Mouse (Mus musculus) neural tube, embryonic 11.5 days (tissue): Measurements from ENCODE around the gene Zfp1. TPM values are rescaled to one million over a fixed set of nuclear protein-coding genes. Genes with fewer than 3 reads are reported as not detected.

ENCODE experiments used
- ATAC-seq: fragments of 200-750 bp; cut with Nextera tagmentation; 2 replicates; pipeline ENCODE4 v1.8.0; 2017; ENCODE audit warnings: moderate number of reproducible peaks, mild to moderate bottlenecking, moderate TSS enrichment, moderate library complexity; ENCODE audit not compliant: insufficient read depth, low FRiP score, low TSS enrichment
- DNase-seq: peaks from one replicate; pipeline ENCODE4 v3.0.0-alpha.2; 2015; ENCODE audit warnings: low spot score
- H3K27ac ChIP-seq: fragments of 300-500 bp; sonication (generic); 2 replicates; pipeline ENCODE4 v1.5.1; 2014; ENCODE audit warnings: low read depth, mild to moderate bottlenecking, low read length
- H3K27me3 ChIP-seq: fragments of 300-500 bp; sonication (generic); 2 replicates; pipeline ENCODE4 v1.6.1; 2014; ENCODE audit warnings: mild to moderate bottlenecking, low read length, mixed read lengths; ENCODE audit not compliant: control insufficient read depth, insufficient read depth
- H3K36me3 ChIP-seq: fragments of 300-500 bp; sonication (generic); 2 replicates; pipeline ENCODE4 v1.6.1; 2014; ENCODE audit warnings: mild to moderate bottlenecking, low read length, moderate library complexity, mixed read lengths; ENCODE audit not compliant: control insufficient read depth, insufficient read depth
- H3K4me1 ChIP-seq: fragments of 300-500 bp; sonication (generic); 2 replicates; pipeline ENCODE4 v1.6.1; 2014; ENCODE audit warnings: low read length, mixed read lengths; ENCODE audit not compliant: control insufficient read depth, insufficient read depth
- H3K4me2 ChIP-seq: fragments of 300-500 bp; sonication (generic); 2 replicates; pipeline ENCODE4 v1.6.1; 2014; ENCODE audit warnings: low read depth, mild to moderate bottlenecking, moderate library complexity
- H3K4me3 ChIP-seq: fragments of 300-500 bp; sonication (generic); 2 replicates; pipeline ENCODE4 v1.5.1; 2014; ENCODE audit warnings: low read depth, low read length
- H3K9ac ChIP-seq: fragments of 300-500 bp; sonication (generic); 2 replicates; pipeline ENCODE4 v1.6.1; 2014; ENCODE audit warnings: mild to moderate bottlenecking, low read length
- H3K9me3 ChIP-seq: fragments of 300-500 bp; sonication (generic); 2 replicates; pipeline ENCODE4 v1.6.1; 2016; ENCODE audit warnings: low read length; ENCODE audit not compliant: control insufficient read depth
- WGBS: fragments of 180-500 bp; shearing (Covaris S2); extraction: QIAGEN DNeasy Blood & Tissue Kit; methylation state at CpG from one replicate; pipeline ENCODE4 v1.1.7; 2014; 5-methylcytosine and 5-hydroxymethylcytosine counted together
- microRNA-seq: library from miRNA; unstranded; fragments of <30 nt; microRNA quantifications from one replicate; pipeline ENCODE4, GENCODE M21; 2016
- polyA plus RNA-seq: library from polyadenylated mRNA; unstranded; fragments of >200 nt; fragmentation: Nextera tagmentation; extraction: Ambion mirVana; gene quantifications from 2 replicates; pipeline ENCODE4 v1.2.1, GENCODE M21; 2014

The Zfp1 gene
- polyA plus RNA-seq, 1 experiment from 2014 or later = 22.3 TPM

DNA sequence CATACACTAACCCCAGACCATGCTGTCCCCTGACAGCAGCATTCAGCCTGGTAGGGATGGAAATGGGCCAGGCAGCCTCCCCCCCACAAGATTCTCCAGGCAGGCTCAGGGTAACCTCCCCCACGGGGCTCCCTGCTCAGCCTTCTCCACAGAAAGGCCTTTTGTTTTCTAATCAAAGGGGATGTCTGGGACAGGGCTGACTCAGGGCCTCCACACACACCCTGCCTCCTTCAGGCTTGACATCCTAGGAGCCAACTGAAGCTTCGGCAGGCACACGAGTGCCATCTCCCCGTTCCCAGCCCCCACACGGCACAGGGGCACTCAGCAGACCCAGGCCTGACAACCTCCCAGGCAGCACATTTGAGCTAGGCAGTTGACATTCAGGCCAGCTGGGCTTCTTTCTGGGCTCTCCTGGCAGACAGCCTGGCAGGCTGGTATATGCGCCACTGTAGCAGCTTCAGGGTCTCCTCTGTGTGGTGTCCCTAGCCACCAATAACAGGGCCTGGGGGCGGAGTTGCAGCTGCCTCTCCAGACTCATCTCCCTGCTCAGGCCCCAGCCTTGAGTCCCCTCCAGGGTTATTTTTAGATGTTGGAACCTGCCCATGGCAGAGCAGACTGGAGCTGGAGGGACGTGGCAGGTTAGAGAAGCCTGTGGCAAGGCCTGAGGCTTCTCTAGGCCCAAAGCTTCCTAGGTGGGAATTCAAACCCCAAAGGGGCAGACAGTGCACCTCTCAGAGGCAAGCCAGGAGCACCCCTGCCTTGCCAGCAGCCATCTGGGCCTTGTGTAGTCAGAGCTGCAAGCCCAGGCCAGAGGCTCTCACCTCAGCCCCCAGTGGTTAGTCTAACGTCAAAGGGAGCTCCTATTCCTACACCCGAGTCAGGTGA is 73.6 kb downstream of the Zfp1 start:
- Histone ChIP-seq H3K27me3 (no peaks in the 10 kb centered on the region), H3K4me2 (no peak overlapping the region), H3K36me3 (peaks cover 16% of the 10 kb centered on the region), H3K9ac (peak overlapping the region; percentile 16), H3K27ac (peak overlapping the region; percentile 89), H3K4me1 (peaks cover 23% of the 10 kb centered on the region), H3K9me3 (no peaks in the 10 kb centered on the region), H3K4me3 (no peak overlapping the region)
- DNase-seq (peak; percentile 68), ATAC-seq (peak; percentile 67)
- WGBS = 47% methylated on average over 10 of the region's 10 CpGs

DNA sequence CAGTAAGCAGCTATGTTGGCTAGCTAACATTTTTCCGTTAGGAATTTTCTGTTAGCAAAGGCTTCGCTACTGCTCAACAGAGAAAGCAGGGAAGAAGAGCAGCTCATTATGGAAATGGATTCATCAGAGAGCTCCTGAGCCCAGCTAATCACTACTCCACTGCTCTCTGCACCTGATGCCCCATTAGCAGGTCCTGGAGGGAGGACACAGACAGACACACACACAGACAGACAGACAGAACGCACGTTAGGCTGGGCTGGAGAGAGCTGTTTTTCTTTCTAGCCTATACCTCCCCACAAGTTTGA is 74.2 kb downstream of the Zfp1 start:
- Histone ChIP-seq H3K27ac (peak overlapping the region; percentile 89), H3K9ac (peak overlapping the region; percentile 35; the same call in 1 of the 2 replicates), H3K36me3 (peaks cover 16% of the 10 kb centered on the region), H3K27me3 (no peaks in the 10 kb centered on the region), H3K4me2 (no peak overlapping the region), H3K9me3 (no peaks in the 10 kb centered on the region), H3K4me1 (peaks cover 23% of the 10 kb centered on the region), H3K4me3 (no peak overlapping the region)
- ATAC-seq (peak; percentile 17; the same call in 1 of the 2 replicates), DNase-seq (no peak)
- WGBS = 82% methylated on average over 4 of the region's 4 CpGs

DNA sequence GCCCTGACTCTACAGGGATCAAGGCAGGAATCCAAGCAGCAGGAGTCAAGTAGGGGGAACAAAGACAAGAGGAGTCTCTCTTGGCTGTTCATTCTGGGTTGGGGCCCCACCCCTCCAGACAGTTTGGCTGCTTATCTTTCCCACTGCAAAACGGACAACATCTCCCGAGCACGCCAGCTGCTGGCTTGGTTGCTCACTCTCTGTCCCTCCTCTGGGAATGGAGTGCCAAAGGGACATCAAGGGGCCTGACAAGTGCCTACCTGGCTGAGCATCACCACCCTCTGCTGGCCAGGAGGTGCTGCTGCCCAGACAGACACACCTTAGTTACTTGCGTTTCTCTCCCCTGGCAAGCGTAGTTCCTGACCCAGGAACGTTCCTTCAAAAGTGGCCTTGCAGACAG is 74.7 kb downstream of the Zfp1 start:
- no peak overlapping the region for H3K4me3 ChIP-seq
- peak overlapping the region; percentile 35; the same call in 1 of the 2 replicates for H3K9ac ChIP-seq
- no peaks in the 10 kb centered on the region for H3K9me3 ChIP-seq
- peaks cover 23% of the 10 kb centered on the region for H3K4me1 ChIP-seq
- no peak overlapping the region for H3K4me2 ChIP-seq
- H3K27ac ChIP-seq = peak overlapping the region; percentile 89
- H3K36me3 ChIP-seq = peaks cover 14% of the 10 kb centered on the region
- WGBS = 73% methylated on average over 6 of the region's 6 CpGs
- H3K27me3 ChIP-seq = no peaks in the 10 kb centered on the region
- DNase-seq (no peak), ATAC-seq (no peak)

DNA sequence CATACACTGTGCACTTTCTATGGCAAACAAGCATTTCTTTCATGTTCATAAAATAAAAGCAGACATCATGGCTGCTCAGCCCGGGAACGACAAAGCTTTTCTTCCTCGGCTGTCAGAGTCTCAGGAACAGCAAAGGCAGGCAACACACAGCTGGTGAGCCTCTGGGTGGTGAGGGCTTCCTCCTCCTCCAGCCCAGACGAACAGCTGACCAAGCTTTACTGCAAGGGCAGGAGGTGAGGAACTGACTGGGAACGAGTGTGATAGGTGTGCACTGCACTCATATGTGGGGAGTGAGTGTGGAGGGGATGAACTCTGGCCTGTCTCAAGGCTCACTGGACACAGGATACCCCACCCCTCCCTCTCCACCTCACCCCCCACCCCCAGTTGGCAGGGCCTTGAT is 75.7 kb downstream of the Zfp1 start:
- Histone ChIP-seq H3K36me3 (peaks cover 7% of the 10 kb centered on the region), H3K27ac (no peak overlapping the region), H3K9ac (no peak overlapping the region), H3K27me3 (no peaks in the 10 kb centered on the region), H3K4me1 (peaks cover 23% of the 10 kb centered on the region), H3K4me2 (no peak overlapping the region), H3K9me3 (no peaks in the 10 kb centered on the region), H3K4me3 (no peak overlapping the region)
- no peak for ATAC-seq
- WGBS = 64% methylated on average over 5 of the region's 5 CpGs
- no peak for DNase-seq

DNA sequence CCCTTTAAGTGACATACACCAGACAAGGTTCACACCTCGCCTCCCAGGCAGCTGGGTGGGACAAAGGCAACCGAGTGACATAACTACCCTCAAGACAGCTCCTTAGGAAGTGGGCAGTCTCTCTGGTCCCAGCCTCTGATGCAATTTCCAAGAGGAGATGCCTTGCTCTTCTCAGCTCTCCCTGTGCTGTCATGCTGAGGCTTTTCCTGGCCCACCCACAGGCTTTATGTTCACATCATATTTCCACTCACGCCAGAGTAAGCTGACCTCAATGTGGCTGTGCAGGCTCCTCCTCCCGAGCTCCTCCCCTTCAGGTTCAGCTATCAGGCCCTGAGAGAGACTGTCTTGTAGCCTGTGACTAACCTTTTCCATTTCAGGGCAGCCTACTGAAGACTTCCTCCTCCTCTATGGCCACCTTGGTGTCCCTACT is 76.9 kb downstream of the Zfp1 start:
- Histone ChIP-seq H3K4me3 (no peak overlapping the region), H3K4me2 (no peak overlapping the region), H3K27ac (no peak overlapping the region), H3K27me3 (no peaks in the 10 kb centered on the region), H3K9me3 (no peaks in the 10 kb centered on the region), H3K9ac (no peak overlapping the region), H3K36me3 (peaks cover 4% of the 10 kb centered on the region; the same call in 1 of the 2 replicates), H3K4me1 (peaks cover 23% of the 10 kb centered on the region)
- ATAC-seq (no peak), DNase-seq (no peak)
- 76% methylated on average over 4 of the region's 4 CpGs for WGBS

Small RNA genes lying within 50 kb of the gene (microRNA-seq; reads per million reads assigned to microRNA genes)
- not detected for gene Mir7076

Other genes with a start within 250 kb of the Zfp1 start
- gene Fa2h, start 249.6 kb upstream of the Zfp1 start, polyA plus RNA-seq = not detected in 2 replicates
- gene Wdr59, start 121.3 kb upstream of the Zfp1 start, polyA plus RNA-seq = 3.1 and 3.8 TPM in 2 replicates
- gene Znrf1, start 107.3 kb upstream of the Zfp1 start, polyA plus RNA-seq = 63.1 and 64.8 TPM in 2 replicates
- gene Ldhd, start 13.0 kb upstream of the Zfp1 start, polyA plus RNA-seq = 0.15 and 0.21 TPM in 2 replicates
- gene Ctrb1, start 47.6 kb downstream of the Zfp1 start, polyA plus RNA-seq = not detected in 2 replicates
- gene Bcar1, start 100.4 kb downstream of the Zfp1 start, polyA plus RNA-seq = 60.3 and 62.5 TPM in 2 replicates
- 205 and 212 TPM in 2 replicates for gene Cfdp1, start 210.9 kb downstream of the Zfp1 start, polyA plus RNA-seq
- 6.0 and 6.6 TPM in 2 replicates for gene Tmem170, start 233.3 kb downstream of the Zfp1 start, polyA plus RNA-seq